Mouse (Mus musculus): ENCODE measurements around the gene Aox1. TPM values are rescaled to one million over a fixed set of nuclear protein-coding genes. Genes with fewer than 3 reads are reported as not detected.

Aox1 gene
- polyA plus RNA-seq, 1 experiment: 0.47 TPM

Other genes starting within 250 kb of the Aox1 start
- gene Sgo2a, start 34.0 kb upstream of the Aox1 start, polyA plus RNA-seq (2012; rRNA removed): 0.83 and 1.3 TPM in 2 replicates
- 2.3 and 3.2 TPM in 2 replicates for gene Kctd18, start 11.0 kb upstream of the Aox1 start, polyA plus RNA-seq (2012; rRNA removed)
- 0.23 TPM in 1 of 2 replicates, not detected in the other for gene Aox3, start 83.2 kb downstream of the Aox1 start, polyA plus RNA-seq (2012; rRNA removed)
- gene Aox4, start 180.5 kb downstream of the Aox1 start, polyA plus RNA-seq (2012; rRNA removed): not detected in 2 replicates
- 0.01 TPM in 2 replicates for gene Aox2, start 248.4 kb downstream of the Aox1 start, polyA plus RNA-seq (2012; rRNA removed)

All from large intestine, adult 2 months (tissue).